Mouse (Mus musculus): ENCODE measurements at regions not wholly inside any gene's neighbourhood (a gene's known extent, or its start where the extent isn't known, plus 50 kb on each side); places are given as distances from the start of the nearest gene placed in this dataset.
"Not testable (repeated sequence)": the region's sequence is repeated elsewhere in the genome, so short reads cannot be mapped to it uniquely, and the experiment has no call there.

GRCm38 (mm10) chr5:55677811-55678210 lies 1679.5 kb downstream of the Stim2 start:
- H3K9ac ChIP-seq (replicated peaks; ENCODE audit: low read depth, low read length); H3K9me3 ChIP-seq (ENCODE audit: control insufficient read depth, low read length); H3K27ac ChIP-seq (ENCODE audit: low read length); H3K4me1 ChIP-seq (replicated peaks; ENCODE audit: control insufficient read depth, insufficient read depth, low read length); H3K4me3 ChIP-seq (replicated peaks; ENCODE audit: low read length); H3K4me2 ChIP-seq (ENCODE audit: low read length); H3K27me3 ChIP-seq (replicated peaks; ENCODE audit: control insufficient read depth, insufficient read depth, low read length); H3K36me3 ChIP-seq (ENCODE audit: control insufficient read depth, insufficient read depth); ATAC-seq: not testable (repeated sequence)
- 91% methylated on average over 1 of the region's 1 CpGs for WGBS

DNA sequence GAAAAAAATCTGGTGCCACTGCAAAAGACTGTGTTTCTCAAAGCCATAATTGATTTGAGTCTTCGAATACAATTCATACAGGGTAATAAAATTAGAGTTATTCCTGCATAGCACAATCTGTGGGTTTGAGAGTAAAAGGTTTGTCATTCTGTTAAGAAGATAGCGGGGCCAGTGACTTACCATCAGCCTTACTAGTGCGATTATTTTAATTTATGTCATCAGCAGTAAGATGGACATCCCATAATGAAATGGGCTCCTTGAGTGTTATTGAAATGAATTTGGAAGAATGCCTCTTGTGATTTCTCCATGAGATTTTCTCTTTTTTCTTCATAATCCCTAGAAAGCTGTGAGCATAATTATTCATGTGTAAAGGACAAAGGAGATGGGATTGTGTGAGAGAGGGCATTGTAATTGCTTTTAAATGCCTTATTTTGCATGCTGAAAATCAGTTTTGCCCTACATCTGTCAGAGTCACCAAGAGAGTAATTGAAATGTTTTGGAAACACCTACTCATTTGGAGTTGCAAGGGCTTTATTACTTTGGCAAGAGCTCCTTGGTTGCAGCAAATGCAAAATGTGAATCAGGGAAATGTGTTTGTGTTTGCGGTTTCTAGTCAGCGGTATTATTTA lies 1692.9 kb downstream of the Stim2 start:
- H3K9ac ChIP-seq (replicated peaks; ENCODE audit: low read depth, low read length): no peak overlapping the region
- peak; percentile 92 for ATAC-seq
- no peaks in the 10 kb centered on the region for H3K36me3 ChIP-seq (ENCODE audit: control insufficient read depth, insufficient read depth)
- no peaks in the 10 kb centered on the region for H3K27me3 ChIP-seq (replicated peaks; ENCODE audit: control insufficient read depth, insufficient read depth, low read length)
- no peaks in the 10 kb centered on the region for H3K4me1 ChIP-seq (replicated peaks; ENCODE audit: control insufficient read depth, insufficient read depth, low read length)
- H3K9me3 ChIP-seq (ENCODE audit: control insufficient read depth, low read length): no peaks in the 10 kb centered on the region
- WGBS: 37% methylated on average over 5 of the region's 5 CpGs
- no peak overlapping the region for H3K4me2 ChIP-seq (ENCODE audit: low read length)
- H3K4me3 ChIP-seq (replicated peaks; ENCODE audit: low read length): no peak overlapping the region
- no peak overlapping the region for H3K27ac ChIP-seq (ENCODE audit: low read length)

DNA sequence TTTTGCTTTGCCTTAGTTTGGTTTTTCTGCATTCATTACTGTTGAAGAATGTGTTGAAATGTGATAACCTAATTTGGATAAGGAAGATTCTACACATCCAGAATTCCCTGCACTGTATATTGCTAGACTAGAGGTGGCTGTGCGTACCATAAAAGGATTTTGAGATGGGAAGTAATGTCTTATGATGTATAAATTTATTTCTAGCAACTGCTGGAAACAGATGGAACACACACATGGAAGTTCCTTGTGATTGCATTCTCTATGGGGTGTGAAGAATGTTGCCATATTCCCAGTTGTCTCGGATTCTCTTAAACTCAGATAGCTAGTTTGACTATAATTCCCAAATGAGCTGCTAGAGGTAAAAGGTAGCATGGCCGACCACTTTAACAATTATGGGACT lies 1706.2 kb downstream of the Stim2 start:
- 73% methylated on average over 3 of the region's 3 CpGs for WGBS
- H3K27me3 ChIP-seq (replicated peaks; ENCODE audit: control insufficient read depth, insufficient read depth, low read length): no peaks in the 10 kb centered on the region

DNA sequence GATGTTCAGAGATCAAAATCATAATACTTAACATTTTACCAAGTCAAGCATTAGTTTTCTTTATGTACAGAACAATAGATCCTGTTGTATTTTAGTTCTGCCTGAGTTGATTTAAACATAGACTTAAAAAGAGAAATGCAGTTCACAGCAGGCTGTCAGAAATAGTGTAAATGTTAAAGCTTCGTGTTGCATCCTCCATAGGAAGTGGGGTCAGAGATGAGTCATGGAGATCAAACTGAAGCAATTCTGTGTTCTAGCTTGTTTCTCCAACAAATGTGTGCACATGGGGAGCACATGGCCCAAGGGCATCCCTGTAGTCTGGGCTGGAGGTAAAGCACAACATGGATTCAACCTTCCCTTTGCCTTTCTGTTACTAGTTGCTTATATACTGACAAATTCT lies 1713.5 kb downstream of the Stim2 start:
- Histone ChIP-seq H3K4me1 (replicated peaks; ENCODE audit: control insufficient read depth, insufficient read depth, low read length) (no peaks in the 10 kb centered on the region), H3K4me2 (ENCODE audit: low read length) (no peak overlapping the region), H3K36me3 (ENCODE audit: control insufficient read depth, insufficient read depth) (no peaks in the 10 kb centered on the region), H3K9ac (replicated peaks; ENCODE audit: low read depth, low read length) (no peak overlapping the region), H3K27me3 (replicated peaks; ENCODE audit: control insufficient read depth, insufficient read depth, low read length) (no peaks in the 10 kb centered on the region), H3K4me3 (replicated peaks; ENCODE audit: low read length) (no peak overlapping the region), H3K27ac (ENCODE audit: low read length) (no peak overlapping the region), H3K9me3 (ENCODE audit: control insufficient read depth, low read length) (no peaks in the 10 kb centered on the region)
- ATAC-seq: no peak
- 11% methylated on average over 1 of the region's 1 CpGs for WGBS

More for the DNA sequence above, 1706.2 kb downstream of the Stim2 start:
- no peak for ATAC-seq
- Histone ChIP-seq H3K4me2 (ENCODE audit: low read length) (no peak overlapping the region), H3K9me3 (ENCODE audit: control insufficient read depth, low read length) (no peaks in the 10 kb centered on the region), H3K4me3 (replicated peaks; ENCODE audit: low read length) (no peak overlapping the region), H3K36me3 (ENCODE audit: control insufficient read depth, insufficient read depth) (no peaks in the 10 kb centered on the region), H3K27ac (ENCODE audit: low read length) (no peak overlapping the region), H3K4me1 (replicated peaks; ENCODE audit: control insufficient read depth, insufficient read depth, low read length) (no peaks in the 10 kb centered on the region), H3K9ac (replicated peaks; ENCODE audit: low read depth, low read length) (no peak overlapping the region)

GRCm38 (mm10) chr5:55735143-55735542 lies 1736.8 kb downstream of the Stim2 start:
- no peaks in the 10 kb centered on the region for H3K36me3 ChIP-seq (ENCODE audit: control insufficient read depth, insufficient read depth)
- H3K4me3 ChIP-seq (replicated peaks; ENCODE audit: low read length): no peak overlapping the region
- H3K27me3 ChIP-seq (replicated peaks; ENCODE audit: control insufficient read depth, insufficient read depth, low read length): no peaks in the 10 kb centered on the region
- ATAC-seq: no peak
- WGBS: 86% methylated on average over 3 of the region's 3 CpGs
- no peak overlapping the region for H3K27ac ChIP-seq (ENCODE audit: low read length)
- H3K4me1 ChIP-seq (replicated peaks; ENCODE audit: control insufficient read depth, insufficient read depth, low read length): no peaks in the 10 kb centered on the region
- no peak overlapping the region for H3K9ac ChIP-seq (replicated peaks; ENCODE audit: low read depth, low read length)
- no peak overlapping the region for H3K4me2 ChIP-seq (ENCODE audit: low read length)
- H3K9me3 ChIP-seq (ENCODE audit: control insufficient read depth, low read length): no peaks in the 10 kb centered on the region

DNA sequence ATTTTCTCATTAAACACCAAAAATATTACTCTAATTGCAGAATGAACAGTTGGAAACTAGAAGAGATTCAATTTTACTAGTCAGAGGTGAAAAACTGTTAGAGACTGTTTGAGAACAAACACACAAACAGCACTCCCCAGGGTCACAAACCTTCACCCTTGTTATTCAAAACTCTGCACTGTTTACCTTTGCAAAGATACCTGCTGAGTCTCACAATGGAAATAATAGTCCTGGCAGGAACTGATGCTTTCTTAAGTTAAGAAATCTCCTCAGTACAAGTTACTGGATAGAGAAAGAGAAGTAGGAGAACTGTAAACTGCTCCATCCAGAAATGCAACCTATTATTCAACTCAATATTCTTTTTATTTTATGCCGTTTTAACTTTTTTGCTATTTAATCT lies 1763.5 kb downstream of the Stim2 start:
- WGBS: 97% methylated on average over 1 of the region's 1 CpGs

DNA sequence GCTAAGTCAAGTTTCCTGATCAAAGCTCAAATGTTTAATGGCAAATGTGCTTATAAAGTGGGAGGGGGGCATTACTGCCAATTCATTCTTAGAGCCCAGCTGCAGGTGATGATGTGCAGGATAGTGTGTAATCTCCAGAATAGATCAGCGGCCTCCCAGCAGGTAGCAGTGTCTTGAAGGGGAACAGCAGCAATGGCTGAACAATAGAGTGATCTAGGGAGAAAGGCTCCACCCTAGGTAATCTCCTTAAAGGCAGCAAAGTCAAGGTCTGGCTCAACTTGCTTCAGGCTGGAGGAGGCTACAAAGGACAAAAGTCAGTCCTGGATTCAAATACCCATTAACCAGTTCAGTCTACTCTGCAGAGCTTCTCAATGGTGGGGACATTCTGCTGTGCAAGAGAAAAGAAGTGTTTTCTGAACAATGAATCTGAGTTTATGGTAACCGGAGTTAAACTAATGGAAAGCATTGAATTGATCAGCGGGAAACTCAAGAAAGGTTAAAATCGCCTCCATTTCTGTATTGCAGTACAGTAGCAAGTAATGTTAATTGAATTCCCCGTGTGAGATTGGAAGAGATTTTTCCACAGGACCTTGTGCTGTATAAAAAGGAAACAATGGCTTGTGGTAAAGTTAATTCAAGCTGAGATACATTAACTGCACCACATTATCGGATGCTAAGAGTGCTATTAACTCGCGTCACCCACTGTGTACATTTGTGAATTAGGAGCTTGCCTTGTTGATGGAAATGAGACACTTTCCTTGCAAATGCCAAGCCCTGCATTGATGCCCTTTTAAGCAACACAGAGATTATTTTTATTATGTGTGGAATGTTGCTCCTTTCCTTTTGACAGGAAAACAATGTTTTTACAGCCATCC lies 1793.7 kb downstream of the Stim2 start:
- Histone ChIP-seq H3K9me3 (ENCODE audit: control insufficient read depth, low read length) (no peaks in the 10 kb centered on the region), H3K27ac (ENCODE audit: low read length) (no peak overlapping the region), H3K9ac (replicated peaks; ENCODE audit: low read depth, low read length) (no peak overlapping the region), H3K36me3 (ENCODE audit: control insufficient read depth, insufficient read depth) (no peaks in the 10 kb centered on the region), H3K4me1 (replicated peaks; ENCODE audit: control insufficient read depth, insufficient read depth, low read length) (no peaks in the 10 kb centered on the region), H3K27me3 (replicated peaks; ENCODE audit: control insufficient read depth, insufficient read depth, low read length) (no peaks in the 10 kb centered on the region), H3K4me2 (ENCODE audit: low read length) (no peak overlapping the region), H3K4me3 (replicated peaks; ENCODE audit: low read length) (no peak overlapping the region)
- WGBS: 26% methylated on average over 8 of the region's 8 CpGs
- no peak for ATAC-seq

More for the DNA sequence above, 1763.5 kb downstream of the Stim2 start:
- H3K9ac ChIP-seq (replicated peaks; ENCODE audit: low read depth, low read length): no peak overlapping the region
- H3K4me1 ChIP-seq (replicated peaks; ENCODE audit: control insufficient read depth, insufficient read depth, low read length): no peaks in the 10 kb centered on the region
- no peak overlapping the region for H3K4me2 ChIP-seq (ENCODE audit: low read length)
- H3K27me3 ChIP-seq (replicated peaks; ENCODE audit: control insufficient read depth, insufficient read depth, low read length): no peaks in the 10 kb centered on the region
- H3K27ac ChIP-seq (ENCODE audit: low read length): no peak overlapping the region
- H3K4me3 ChIP-seq (replicated peaks; ENCODE audit: low read length): no peak overlapping the region
- no peaks in the 10 kb centered on the region for H3K9me3 ChIP-seq (ENCODE audit: control insufficient read depth, low read length)
- H3K36me3 ChIP-seq (ENCODE audit: control insufficient read depth, insufficient read depth): no peaks in the 10 kb centered on the region
- ATAC-seq: no peak

DNA sequence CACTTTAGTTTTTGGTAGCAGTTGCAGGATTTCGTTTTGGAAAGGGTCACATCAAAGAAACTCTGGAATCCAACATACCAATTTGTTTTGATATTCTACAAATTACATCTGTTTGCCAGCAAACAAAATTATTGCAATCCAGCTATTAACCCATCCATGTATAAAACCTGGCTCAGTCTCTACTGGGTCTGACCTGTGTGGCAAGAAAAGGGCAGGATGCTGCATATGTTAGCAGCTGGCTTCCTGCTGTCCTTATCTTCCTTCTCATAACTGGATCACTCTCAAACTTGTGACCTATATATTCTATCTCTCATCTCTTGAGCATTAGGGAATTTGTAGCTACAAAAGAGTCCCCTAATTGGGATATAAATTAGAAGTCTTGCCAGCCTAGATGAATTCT lies 1794.4 kb downstream of the Stim2 start:
- Histone ChIP-seq H3K36me3 (ENCODE audit: control insufficient read depth, insufficient read depth) (no peaks in the 10 kb centered on the region), H3K4me1 (replicated peaks; ENCODE audit: control insufficient read depth, insufficient read depth, low read length) (no peaks in the 10 kb centered on the region), H3K4me2 (ENCODE audit: low read length) (no peak overlapping the region), H3K27ac (ENCODE audit: low read length) (no peak overlapping the region), H3K9ac (replicated peaks; ENCODE audit: low read depth, low read length) (no peak overlapping the region), H3K27me3 (replicated peaks; ENCODE audit: control insufficient read depth, insufficient read depth, low read length) (no peaks in the 10 kb centered on the region), H3K4me3 (replicated peaks; ENCODE audit: low read length) (no peak overlapping the region), H3K9me3 (ENCODE audit: control insufficient read depth, low read length) (no peaks in the 10 kb centered on the region)
- no peak for ATAC-seq
- whole genome bisulfite sequencing: 47% methylated on average over 1 of the region's 1 CpGs
